Mouse (Mus musculus) bone marrow, adult 2 months (tissue): ENCODE results near the gene Srgap3.

Experiments
- CTCF ChIP-seq: fragments of 200-500 bp; IDR thresholded peaks from 2 replicates; pipeline ENCODE4 v1.5.1; 2011; ENCODE audit warnings: low read length, control low read depth; ENCODE audit not compliant: control insufficient read depth, insufficient read depth
- POLR2A ChIP-seq: fragments of 200-500 bp; IDR thresholded peaks from 2 replicates; pipeline ENCODE4 v1.6.1; 2011; ENCODE audit warnings: low read depth, mild to moderate bottlenecking, control low read depth, low read length, borderline replicate concordance; ENCODE audit not compliant: control insufficient read depth

GRCm38 (mm10) chr6:112883588-112884135, 63.4 kb downstream of the Srgap3 start:
- no peak for TF ChIP-seq CTCF
- TF ChIP-seq POLR2A = no peak
